Mouse (Mus musculus) kidney, embryonic 14.5 days (tissue): ENCODE data around the gene Cmtm1. TPM values are rescaled to one million over a fixed set of nuclear protein-coding genes. Genes with fewer than 3 reads are reported as not detected.
"Not testable (repeated sequence)": the region's sequence is repeated elsewhere in the genome, so short reads cannot be mapped to it uniquely, and the experiment has no call there.

Source experiments
- ATAC-seq: fragments of 200-750 bp; cut with Nextera tagmentation; 2 replicates; pipeline ENCODE4 v1.8.0; 2017; ENCODE audit warnings: moderate number of reproducible peaks, mild to moderate bottlenecking, moderate TSS enrichment, moderate library complexity; ENCODE audit not compliant: low FRiP score, low TSS enrichment
- H3K27ac ChIP-seq: fragments of 300-500 bp; sonication (generic); 2 replicates; pipeline ENCODE4 v1.5.1; 2014; ENCODE audit warnings: low read depth, mild to moderate bottlenecking, low read length, moderate library complexity, mixed read lengths
- H3K27me3 ChIP-seq: fragments of 300-500 bp; sonication (generic); 2 replicates; pipeline ENCODE4 v1.6.1; 2014; ENCODE audit warnings: mild to moderate bottlenecking, low read length; ENCODE audit not compliant: control insufficient read depth, insufficient read depth
- H3K36me3 ChIP-seq: fragments of 300-500 bp; sonication (generic); 2 replicates; pipeline ENCODE4 v1.6.1; 2014; ENCODE audit warnings: low read length, mixed read lengths; ENCODE audit not compliant: control insufficient read depth, insufficient read depth
- H3K4me1 ChIP-seq: fragments of 300-500 bp; sonication (generic); 2 replicates; pipeline ENCODE4 v1.6.1; 2014; ENCODE audit warnings: low read length, mixed read lengths; ENCODE audit not compliant: control insufficient read depth, insufficient read depth
- H3K4me2 ChIP-seq: fragments of 300-500 bp; sonication (generic); replicated peaks from 2 replicates; pipeline ENCODE4 v1.6.1; 2014; ENCODE audit warnings: low read depth, mild to moderate bottlenecking, low read length
- H3K4me3 ChIP-seq: fragments of 300-500 bp; sonication (generic); 2 replicates; pipeline ENCODE4 v1.5.1; 2014; ENCODE audit warnings: mild to moderate bottlenecking, low read length
- H3K9ac ChIP-seq: fragments of 300-500 bp; sonication (generic); 2 replicates; pipeline ENCODE4 v1.6.1; 2014; ENCODE audit warnings: low read depth, mild to moderate bottlenecking, low read length, moderate library complexity
- H3K9me3 ChIP-seq: fragments of 300-500 bp; sonication (generic); 2 replicates; pipeline ENCODE4 v1.6.1; 2016; ENCODE audit warnings: low read length; ENCODE audit not compliant: control insufficient read depth
- WGBS: fragments of 180-500 bp; shearing (Covaris S2); extraction: QIAGEN DNeasy Blood & Tissue Kit; methylation state at CpG from one replicate; pipeline ENCODE4 v1.1.7; 2014; 5-methylcytosine and 5-hydroxymethylcytosine counted together
- polyA plus RNA-seq: library from polyadenylated mRNA; unstranded; fragments of >200 nt; fragmentation: Nextera tagmentation; extraction: Ambion mirVana; gene quantifications from 2 replicates; pipeline ENCODE4 v1.2.1, GENCODE M21; 2014

Cmtm1 gene
- polyA plus RNA-seq, 1 experiment from 2014 or later: not detected

- 0 out of 2 replicates have a peak, but pooled peaks cover under 1% of the 10 kb centered on the region for H3K4me1 ChIP-seq
- ATAC-seq: no peak
- H3K4me2 ChIP-seq: no peak overlapping the region
- no peaks in the 10 kb centered on the region for H3K27me3 ChIP-seq
- no peak overlapping the region for H3K27ac ChIP-seq
- H3K9me3 ChIP-seq: no peaks in the 10 kb centered on the region
- H3K4me3 ChIP-seq: no peak overlapping the region
- H3K36me3 ChIP-seq: no peaks in the 10 kb centered on the region
- 80% methylated on average over 1 of the region's 1 CpGs for WGBS
- H3K9ac ChIP-seq: no peak overlapping the region
Observed at GRCm38 (mm10) chr8:104334196-104334595, 24.3 kb upstream of the Cmtm1 start.

- WGBS: 72% methylated on average over 5 of the region's 5 CpGs
- no peak for ATAC-seq
- H3K9ac ChIP-seq: no peak overlapping the region
- H3K27ac ChIP-seq: no peak overlapping the region
- H3K4me2 ChIP-seq: no peak overlapping the region
- H3K9me3 ChIP-seq: no peaks in the 10 kb centered on the region
- H3K36me3 ChIP-seq: no peaks in the 10 kb centered on the region
- H3K4me1 ChIP-seq: no peaks in the 10 kb centered on the region
- no peaks in the 10 kb centered on the region for H3K27me3 ChIP-seq
- no peak overlapping the region for H3K4me3 ChIP-seq
Observed at GRCm38 (mm10) chr8:104333786-104334185, 23.8 kb upstream of the Cmtm1 start.

DNA sequence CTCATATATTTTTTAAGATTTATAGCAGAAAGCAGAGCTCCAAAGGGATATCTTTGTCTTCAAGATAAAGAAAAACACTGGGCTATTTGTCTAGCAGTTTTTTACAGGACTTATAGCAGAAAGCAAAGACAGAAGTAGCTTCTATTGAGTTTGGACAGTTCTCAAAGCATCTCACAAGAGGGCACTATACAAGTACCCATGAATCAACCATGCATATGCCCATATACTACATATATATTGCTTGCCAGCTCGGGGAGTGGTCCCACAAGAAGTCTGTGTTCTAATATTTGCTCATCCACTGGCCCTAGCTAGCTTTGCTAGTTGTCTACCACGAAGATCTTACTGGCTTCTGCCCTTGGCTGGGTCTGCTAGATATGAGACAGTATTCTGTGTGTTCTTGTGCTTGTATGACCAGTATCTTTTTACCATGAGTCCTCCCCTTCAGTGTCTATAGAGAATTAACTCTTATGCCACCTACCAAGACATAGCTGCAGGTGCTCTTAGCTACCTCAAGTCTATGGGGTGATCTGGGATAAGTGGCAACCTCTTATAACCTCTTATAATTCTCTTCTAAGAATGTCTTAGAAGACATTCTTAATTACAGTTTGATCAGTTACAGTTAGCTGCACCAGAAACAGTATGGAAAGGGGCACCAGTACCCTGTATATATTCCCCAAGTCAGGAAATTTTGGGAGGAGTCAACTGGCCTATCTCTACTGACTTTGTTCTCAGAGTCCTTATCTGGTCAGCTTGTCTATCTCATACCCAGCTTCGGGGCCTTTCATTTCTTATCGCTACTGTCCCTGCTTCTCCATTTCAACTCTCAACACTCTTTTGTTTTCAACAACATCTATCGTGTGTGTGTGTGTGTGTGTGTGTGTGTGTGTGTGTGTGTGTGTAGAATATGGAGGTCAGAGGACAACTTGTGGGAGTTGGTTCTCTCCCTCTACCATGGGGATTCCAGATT, 23.0 kb upstream of the Cmtm1 start:
- Histone ChIP-seq H3K4me1 (no peaks in the 10 kb centered on the region), H3K4me3 (no peak overlapping the region)

GRCm38 (mm10) chr8:104321930-104322329, 12.0 kb upstream of the Cmtm1 start, which contains the start of gene Cmtm2b:
Gene Cmtm2b, plus strand, starts transcription at chr8:104322230.
- H3K4me2 ChIP-seq, ATAC-seq, H3K4me1 ChIP-seq, H3K9ac ChIP-seq, H3K27me3 ChIP-seq, H3K27ac ChIP-seq, H3K9me3 ChIP-seq, H3K4me3 ChIP-seq, H3K36me3 ChIP-seq: not testable (repeated sequence)
- WGBS: 90% methylated on average over 12 of the region's 12 CpGs

More for the DNA sequence above, 23.0 kb upstream of the Cmtm1 start:
- Histone ChIP-seq H3K27me3 (no peaks in the 10 kb centered on the region), H3K9me3 (no peaks in the 10 kb centered on the region), H3K36me3 (no peaks in the 10 kb centered on the region), H3K4me2 (no peak overlapping the region), H3K9ac (no peak overlapping the region), H3K27ac (no peak overlapping the region)
- WGBS: 85% methylated on average over 5 of the region's 5 CpGs
- no peak for ATAC-seq

DNA sequence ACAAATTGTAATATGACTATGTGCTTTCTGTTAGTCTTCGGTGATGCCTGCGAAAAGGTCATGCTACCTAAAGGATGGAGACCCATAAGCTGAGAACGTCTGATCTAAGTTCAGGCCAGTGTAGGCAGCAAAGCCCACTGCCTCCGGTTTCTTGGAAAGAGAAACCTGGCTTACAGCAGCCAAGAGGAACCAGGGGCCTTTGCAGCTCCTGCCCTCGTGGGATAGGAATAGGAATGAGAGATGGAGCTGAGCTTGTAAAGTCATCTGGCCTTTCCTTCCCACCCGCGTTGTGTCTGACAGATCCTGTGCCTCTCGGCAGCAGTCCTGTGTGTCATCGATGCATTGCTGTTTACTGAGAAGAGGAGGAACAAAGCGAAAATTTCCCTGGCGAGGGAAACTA, 11.3 kb upstream of the Cmtm1 start, which contains the start of gene Gm11020:
Gene Gm11020, plus strand, starts transcription at position 301 of the 400 bp plus-strand sequence.
- not testable (repeated sequence) for H3K4me2 ChIP-seq, H3K9ac ChIP-seq, H3K27me3 ChIP-seq, ATAC-seq, H3K4me3 ChIP-seq, H3K4me1 ChIP-seq, H3K27ac ChIP-seq, H3K36me3 ChIP-seq, H3K9me3 ChIP-seq
- 92% methylated on average over 8 of the region's 11 CpGs for WGBS

- 57% methylated on average over 4 of the region's 4 CpGs for WGBS
- H3K4me1 ChIP-seq: no peaks in the 10 kb centered on the region
- no peaks in the 10 kb centered on the region for H3K9me3 ChIP-seq
- H3K9ac ChIP-seq: no peak overlapping the region
- no peak for ATAC-seq
- no peaks in the 10 kb centered on the region for H3K36me3 ChIP-seq
- H3K4me3 ChIP-seq: no peak overlapping the region
- H3K27ac ChIP-seq: no peak overlapping the region
- no peaks in the 10 kb centered on the region for H3K27me3 ChIP-seq
- H3K4me2 ChIP-seq: no peak overlapping the region
Observed at GRCm38 (mm10) chr8:104313311-104313710, 3.4 kb upstream of the Cmtm1 start.

GRCm38 (mm10) chr8:104312023-104312422, 2.1 kb upstream of the Cmtm1 start:
- not testable (repeated sequence) for H3K4me3 ChIP-seq, ATAC-seq, H3K27me3 ChIP-seq, H3K9me3 ChIP-seq, H3K27ac ChIP-seq, H3K4me2 ChIP-seq, H3K36me3 ChIP-seq, H3K9ac ChIP-seq, H3K4me1 ChIP-seq
- WGBS: 89% methylated on average over 3 of the region's 3 CpGs

- ATAC-seq, H3K4me1 ChIP-seq, H3K27me3 ChIP-seq, H3K4me3 ChIP-seq, H3K4me2 ChIP-seq, H3K9me3 ChIP-seq, H3K9ac ChIP-seq, H3K27ac ChIP-seq, H3K36me3 ChIP-seq: not testable (repeated sequence)
- 44% methylated on average over 6 of the region's 6 CpGs for WGBS
Observed at GRCm38 (mm10) chr8:104308341-104308740, 1.6 kb downstream of the Cmtm1 start.

GRCm38 (mm10) chr8:104304962-104305361, 5.0 kb downstream of the Cmtm1 start:
- H3K27ac ChIP-seq: no peak overlapping the region
- no peak for ATAC-seq
- no peak overlapping the region for H3K4me2 ChIP-seq
- WGBS: 88% methylated on average over 11 of the region's 11 CpGs
- no peaks in the 10 kb centered on the region for H3K4me1 ChIP-seq
- no peak overlapping the region for H3K4me3 ChIP-seq
- H3K36me3 ChIP-seq: no peaks in the 10 kb centered on the region
- H3K27me3 ChIP-seq: no peaks in the 10 kb centered on the region
- no peaks in the 10 kb centered on the region for H3K9me3 ChIP-seq
- no peak overlapping the region for H3K9ac ChIP-seq
